Mouse (Mus musculus): ENCODE results near the gene Ccdc116. TPM values are rescaled to one million over a fixed set of nuclear protein-coding genes. Genes with fewer than 3 reads are reported as not detected.

Ccdc116 gene
- polyA plus RNA-seq, 1 experiment from 2014 or later, result 0.13 TPM

DNA sequence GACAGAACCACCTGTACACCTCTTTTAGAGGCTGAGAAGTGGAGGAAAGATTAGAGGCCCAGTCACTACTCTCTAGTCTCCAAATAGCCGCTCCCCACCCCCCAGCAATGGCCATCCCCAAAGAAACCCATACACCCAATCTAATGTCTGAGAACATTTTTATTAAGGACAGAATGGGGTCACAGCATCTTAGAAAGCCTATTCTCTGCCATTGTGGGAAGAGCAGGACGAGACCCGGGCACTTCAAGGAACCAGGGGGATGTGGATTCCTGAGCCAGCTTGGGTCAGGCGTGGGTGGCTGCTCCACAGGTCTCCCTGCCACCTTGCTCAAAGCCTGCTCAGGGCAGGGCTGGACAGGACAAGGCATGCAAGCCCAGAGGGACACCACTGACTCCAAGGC is 4.8 kb upstream of the Ccdc116 start:
- H3K4me3 ChIP-seq (ENCODE audit: low read depth, low read length), result no peak overlapping the region
- DNase-seq, result no peak
- no peak for ATAC-seq
- no peaks in the 10 kb centered on the region for H3K27me3 ChIP-seq (ENCODE audit: insufficient read depth, low read length)
- no peak overlapping the region for H3K9ac ChIP-seq (replicated peaks)
- peaks cover 23% of the 10 kb centered on the region for H3K36me3 ChIP-seq (replicated peaks; ENCODE audit: insufficient read depth, low read length)
- TF ChIP-seq EP300 (IDR thresholded peaks at IDR 0.05; ENCODE audit: low read depth) (no peak), CTCF (IDR thresholded peaks at IDR 0.05; ENCODE audit: low read depth) (no peak)
- no peak overlapping the region for H3K27ac ChIP-seq (ENCODE audit: low read depth)
- WGBS (ENCODE audit: insufficient replicate concordance), result 95% methylated on average over 4 of the region's 4 CpGs
- no peak overlapping the region for H3K4me2 ChIP-seq (ENCODE audit: low read depth, low read length)
- H3K9me3 ChIP-seq (ENCODE audit: low read length), result no peaks in the 10 kb centered on the region
- H3K4me1 ChIP-seq (ENCODE audit: insufficient read depth), result peaks cover 14% of the 10 kb centered on the region

DNA sequence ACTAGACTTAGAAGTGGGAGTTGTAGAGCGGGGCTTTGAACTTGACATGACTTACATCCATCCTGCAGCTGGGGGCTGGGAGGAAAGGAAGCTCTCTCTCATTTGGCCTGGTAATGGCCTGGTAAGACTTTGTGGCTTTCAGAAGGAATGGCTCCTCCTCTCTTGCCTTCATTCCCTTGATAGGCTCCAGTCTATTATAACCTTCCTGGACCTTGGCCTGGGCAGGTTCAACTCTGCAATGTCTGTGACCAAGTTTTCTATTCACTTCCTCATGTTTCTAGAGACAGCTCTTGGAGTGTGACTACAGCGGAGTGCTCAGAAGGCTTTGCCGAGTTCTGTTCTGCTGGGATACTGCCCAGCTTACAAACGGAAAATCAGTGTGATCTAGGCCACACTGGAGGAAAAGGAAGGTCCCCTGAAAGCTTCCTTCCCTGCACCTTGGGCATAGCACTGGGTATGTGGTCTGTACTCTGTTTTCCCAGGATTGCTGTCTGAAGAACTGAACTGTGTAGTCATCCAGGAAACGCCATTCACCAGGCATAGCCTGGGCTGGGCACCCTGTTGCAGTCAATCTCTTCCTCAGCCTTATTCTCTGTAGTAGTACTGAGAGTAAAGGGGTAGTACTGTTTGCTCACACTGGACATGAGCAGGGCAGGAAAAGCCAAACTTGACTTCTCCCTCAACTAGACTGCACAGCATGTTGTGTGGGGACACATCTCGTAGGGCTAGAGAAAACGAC is 3.7 kb upstream of the Ccdc116 start:
- H3K4me1 ChIP-seq (ENCODE audit: insufficient read depth), result peaks cover 15% of the 10 kb centered on the region
- H3K9ac ChIP-seq (replicated peaks), result no peak overlapping the region
- no peak overlapping the region for H3K27ac ChIP-seq (ENCODE audit: low read depth)
- H3K4me2 ChIP-seq (ENCODE audit: low read depth, low read length), result no peak overlapping the region
- H3K4me3 ChIP-seq (ENCODE audit: low read depth, low read length), result no peak overlapping the region
- no peaks in the 10 kb centered on the region for H3K9me3 ChIP-seq (ENCODE audit: low read length)
- DNase-seq (no peak), ATAC-seq (no peak)
- TF ChIP-seq CTCF (IDR thresholded peaks at IDR 0.05; ENCODE audit: low read depth), result no peak
- no peak for TF ChIP-seq EP300 (IDR thresholded peaks at IDR 0.05; ENCODE audit: low read depth)
- WGBS (ENCODE audit: insufficient replicate concordance), result 78% methylated on average over 7 of the region's 7 CpGs
- H3K36me3 ChIP-seq (replicated peaks; ENCODE audit: insufficient read depth, low read length), result peaks cover 17% of the 10 kb centered on the region
- no peaks in the 10 kb centered on the region for H3K27me3 ChIP-seq (ENCODE audit: insufficient read depth, low read length)

DNA sequence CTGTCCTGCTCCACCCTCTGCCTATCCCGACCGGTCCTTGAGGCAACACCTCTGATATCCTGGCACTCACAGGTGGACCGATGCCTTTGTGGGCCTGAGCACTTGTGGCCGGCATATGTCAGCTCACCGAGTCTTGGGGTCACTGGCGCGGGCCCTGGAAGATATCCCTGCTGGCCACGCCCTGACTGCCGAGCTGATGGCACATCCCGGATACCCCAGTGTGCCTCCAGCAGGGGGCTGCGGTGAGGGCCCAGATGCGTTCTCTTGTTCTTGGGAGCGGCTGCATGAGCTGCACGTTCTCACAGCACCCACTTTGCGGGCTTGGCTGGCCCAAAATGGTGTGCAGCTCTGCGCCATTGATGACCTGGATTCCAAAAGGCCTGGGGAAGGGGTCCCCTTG is 1.1 kb upstream of the Ccdc116 start:
- H3K4me1 ChIP-seq (ENCODE audit: insufficient read depth), result peaks cover 15% of the 10 kb centered on the region
- H3K4me2 ChIP-seq (ENCODE audit: low read depth, low read length), result peak overlapping the region; percentile 99
- H3K4me3 ChIP-seq (ENCODE audit: low read depth, low read length), result peak overlapping the region; percentile 58
- H3K9ac ChIP-seq (replicated peaks), result no peak overlapping the region
- peak; percentile 38 for ATAC-seq
- TF ChIP-seq EP300 (IDR thresholded peaks at IDR 0.05; ENCODE audit: low read depth) (no peak), CTCF (IDR thresholded peaks at IDR 0.05; ENCODE audit: low read depth) (peak; percentile 52)
- no peaks in the 10 kb centered on the region for H3K9me3 ChIP-seq (ENCODE audit: low read length)
- no peaks in the 10 kb centered on the region for H3K27me3 ChIP-seq (ENCODE audit: insufficient read depth, low read length)
- 7% methylated on average over 16 of the region's 16 CpGs for WGBS (ENCODE audit: insufficient replicate concordance)
- no peak overlapping the region for H3K27ac ChIP-seq (ENCODE audit: low read depth)
- DNase-seq, result peak; percentile 55
- H3K36me3 ChIP-seq (replicated peaks; ENCODE audit: insufficient read depth, low read length), result no peaks in the 10 kb centered on the region; the same call in 1 of the 2 replicates

DNA sequence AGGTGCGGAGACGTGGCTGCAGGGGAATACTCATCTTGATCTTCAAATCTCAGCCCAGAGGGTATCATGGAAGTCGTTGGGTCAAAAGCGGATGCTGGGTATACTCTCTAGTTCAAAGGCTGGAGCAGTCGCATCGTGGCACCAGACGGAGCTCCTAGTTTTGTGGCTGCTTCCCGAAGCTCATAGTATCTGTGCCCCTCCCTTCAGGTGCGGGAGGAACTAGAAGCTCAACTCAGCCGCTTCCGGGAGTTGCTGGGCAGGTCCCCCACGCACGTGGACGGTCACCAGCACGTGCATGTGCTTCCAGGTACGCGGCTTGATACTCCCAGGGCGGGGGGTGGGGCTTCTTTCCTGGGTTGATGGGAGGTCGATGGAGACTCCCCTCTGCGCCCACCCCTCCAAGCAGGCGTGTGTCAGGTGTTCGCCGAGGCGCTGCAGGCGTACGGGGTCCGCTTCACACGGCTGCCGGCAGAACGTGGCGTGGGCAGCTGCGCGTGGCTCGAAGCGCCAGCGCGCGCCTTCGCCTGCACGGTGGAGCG is 431 bp upstream of the Ccdc116 start:
- Histone ChIP-seq H3K4me1 (ENCODE audit: insufficient read depth) (peaks cover 15% of the 10 kb centered on the region), H3K9me3 (ENCODE audit: low read length) (no peaks in the 10 kb centered on the region), H3K9ac (replicated peaks) (peak overlapping the region; percentile 46), H3K27ac (ENCODE audit: low read depth) (no peak overlapping the region), H3K27me3 (ENCODE audit: insufficient read depth, low read length) (no peaks in the 10 kb centered on the region), H3K4me3 (ENCODE audit: low read depth, low read length) (peak overlapping the region; percentile 58), H3K4me2 (ENCODE audit: low read depth, low read length) (peak overlapping the region; percentile 99), H3K36me3 (replicated peaks; ENCODE audit: insufficient read depth, low read length) (no peaks in the 10 kb centered on the region)
- under 1% methylated on average over 41 of the region's 41 CpGs for WGBS (ENCODE audit: insufficient replicate concordance)
- peak; percentile 20 for ATAC-seq
- peak; percentile 51 for DNase-seq
- TF ChIP-seq EP300 (IDR thresholded peaks at IDR 0.05; ENCODE audit: low read depth) (no peak), CTCF (IDR thresholded peaks at IDR 0.05; ENCODE audit: low read depth) (no peak)

GRCm38 (mm10) chr16:17144339-17144738 is 2.7 kb downstream of the Ccdc116 start, which contains the start of gene Ydjc:
TSS of gene Ydjc (plus strand) at chr16:17144621.
- H3K4me3 ChIP-seq (ENCODE audit: low read depth, low read length), result no peak within 1 kb of the TSS
- no peaks in the 10 kb centered on the region for H3K9me3 ChIP-seq (ENCODE audit: low read length)
- no peak within 1 kb of the TSS for H3K27ac ChIP-seq (ENCODE audit: low read depth)
- H3K9ac ChIP-seq (replicated peaks), result no peak within 1 kb of the TSS
- H3K4me1 ChIP-seq (ENCODE audit: insufficient read depth), result peaks cover 15% of the 10 kb centered on the region
- no peaks in the 10 kb centered on the region for H3K36me3 ChIP-seq (replicated peaks; ENCODE audit: insufficient read depth, low read length)
- 31% methylated on average over 7 of the region's 7 CpGs for WGBS (ENCODE audit: insufficient replicate concordance)
- DNase-seq (no peak), ATAC-seq (no peak)
- H3K4me2 ChIP-seq (ENCODE audit: low read depth, low read length), result no peak within 1 kb of the TSS
- H3K27me3 ChIP-seq (ENCODE audit: insufficient read depth, low read length), result no peaks in the 10 kb centered on the region
- TF ChIP-seq EP300 (IDR thresholded peaks at IDR 0.05; ENCODE audit: low read depth), result no peak

- H3K9ac ChIP-seq (replicated peaks), result no peak overlapping the region
- no peak for DNase-seq
- TF ChIP-seq CTCF (IDR thresholded peaks at IDR 0.05; ENCODE audit: low read depth) (no peak), EP300 (IDR thresholded peaks at IDR 0.05; ENCODE audit: low read depth) (no peak)
- H3K27ac ChIP-seq (ENCODE audit: low read depth), result no peak overlapping the region
- no peak overlapping the region for H3K4me2 ChIP-seq (ENCODE audit: low read depth, low read length)
- H3K27me3 ChIP-seq (ENCODE audit: insufficient read depth, low read length), result no peaks in the 10 kb centered on the region
- 0 out of 2 replicates have a peak, but pooled peaks cover 5% of the 10 kb centered on the region for H3K4me1 ChIP-seq (ENCODE audit: insufficient read depth)
- no peak overlapping the region for H3K4me3 ChIP-seq (ENCODE audit: low read depth, low read length)
- WGBS (ENCODE audit: insufficient replicate concordance), result 82% methylated on average over 15 of the region's 15 CpGs
- no peaks in the 10 kb centered on the region for H3K36me3 ChIP-seq (replicated peaks; ENCODE audit: insufficient read depth, low read length)
- ATAC-seq, result no peak
- no peaks in the 10 kb centered on the region for H3K9me3 ChIP-seq (ENCODE audit: low read length)
These were observed 9.7 kb downstream of the Ccdc116 start for GRCm38 (mm10) chr16:17137355-17137754.
